Mouse (Mus musculus) embryonic facial prominence, embryonic 14.5 days (tissue): ENCODE data around the gene 9630041A04Rik. TPM values are rescaled to one million over a fixed set of nuclear protein-coding genes. Genes with fewer than 3 reads are reported as not detected.

Source experiments
- ATAC-seq: fragments of 200-750 bp; cut with Nextera tagmentation; 2 replicates; pipeline ENCODE4 v1.8.0; 2017; ENCODE audit warnings: low read depth, moderate number of reproducible peaks, moderate TSS enrichment
- DNase-seq: peaks from one replicate; pipeline ENCODE4 v3.0.0-alpha.2; 2015; ENCODE audit warnings: low spot score
- H3K27ac ChIP-seq: fragments of 300-500 bp; sonication (generic); replicated peaks from 2 replicates; pipeline ENCODE4 v1.5.1; 2014; ENCODE audit warnings: low read depth, mild to moderate bottlenecking, low read length, moderate library complexity
- H3K27me3 ChIP-seq: fragments of 300-500 bp; sonication (generic); replicated peaks from 2 replicates; pipeline ENCODE4 v1.6.1; 2014; ENCODE audit warnings: low read length; ENCODE audit not compliant: control insufficient read depth, insufficient read depth
- H3K36me3 ChIP-seq: fragments of 300-500 bp; sonication (generic); 2 replicates; pipeline ENCODE4 v1.6.1; 2014; ENCODE audit warnings: low read length, mixed read lengths; ENCODE audit not compliant: control insufficient read depth, insufficient read depth
- H3K4me1 ChIP-seq: fragments of 300-500 bp; sonication (generic); 2 replicates; pipeline ENCODE4 v1.6.1; 2014; ENCODE audit warnings: antibody characterized with exemption, low read length; ENCODE audit not compliant: control insufficient read depth, insufficient read depth
- H3K4me2 ChIP-seq: fragments of 300-500 bp; sonication (generic); 2 replicates; pipeline ENCODE4 v1.6.1; 2014; ENCODE audit warnings: low read depth, mild to moderate bottlenecking, low read length, moderate library complexity, mixed read lengths
- H3K4me3 ChIP-seq: fragments of 300-500 bp; sonication (generic); 2 replicates; pipeline ENCODE4 v1.5.1; 2014; ENCODE audit warnings: low read depth, mild to moderate bottlenecking, low read length
- H3K9ac ChIP-seq: fragments of 300-500 bp; sonication (generic); 2 replicates; pipeline ENCODE4 v1.6.1; 2014; ENCODE audit warnings: low read depth, mild to moderate bottlenecking, low read length, moderate library complexity, mixed read lengths
- H3K9me3 ChIP-seq: fragments of 300-500 bp; sonication (generic); 2 replicates; pipeline ENCODE4 v1.6.1; 2016; ENCODE audit warnings: low read length; ENCODE audit not compliant: control insufficient read depth
- WGBS: fragments of 180-500 bp; shearing (Covaris S2); extraction: QIAGEN DNeasy Blood & Tissue Kit; methylation state at CpG from one replicate; pipeline ENCODE4 v1.1.7; 2014; 5-methylcytosine and 5-hydroxymethylcytosine counted together
- polyA plus RNA-seq: library from polyadenylated mRNA; unstranded; fragments of >200 nt; fragmentation: Nextera tagmentation; extraction: Ambion mirVana; gene quantifications from 2 replicates; pipeline ENCODE4 v1.2.1, GENCODE M21; 2014

The 9630041A04Rik gene
- polyA plus RNA-seq, 1 experiment from 2014 or later: not detected

DNA sequence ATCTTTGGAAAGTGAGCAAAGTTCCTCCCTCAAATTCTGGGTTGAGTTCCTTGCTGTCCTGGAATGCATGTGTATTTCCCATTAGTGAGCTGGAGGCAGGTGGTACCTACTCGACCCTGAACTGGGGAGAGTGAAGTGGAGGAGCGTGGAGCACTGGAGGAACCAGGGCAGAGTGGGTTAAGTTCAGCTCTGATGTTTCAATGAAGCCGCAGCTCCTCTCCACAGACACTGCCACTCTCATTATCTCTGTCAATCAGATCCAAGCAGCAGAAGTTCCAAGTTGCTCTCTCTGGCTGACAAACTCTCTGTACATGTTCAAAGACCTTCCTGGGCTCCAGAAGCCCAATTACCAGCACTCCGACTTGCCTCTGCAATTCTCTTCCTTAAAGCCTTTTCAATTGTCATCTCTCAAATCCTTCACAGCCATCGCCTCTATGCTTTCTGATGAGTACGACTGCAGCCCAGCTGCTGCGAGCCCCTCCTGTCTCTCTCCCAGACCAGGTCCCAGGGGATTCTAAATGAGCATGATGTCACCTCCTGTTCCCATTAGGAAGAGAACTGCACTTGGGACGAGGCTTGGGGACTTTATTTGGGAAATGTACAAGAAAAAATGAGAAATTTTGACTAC is 72.4 kb downstream of the 9630041A04Rik start:
- no peaks in the 10 kb centered on the region for H3K36me3 ChIP-seq
- H3K4me1 ChIP-seq: no peaks in the 10 kb centered on the region
- peak; percentile 29 for DNase-seq
- H3K9me3 ChIP-seq: no peaks in the 10 kb centered on the region
- H3K27me3 ChIP-seq: no peaks in the 10 kb centered on the region
- H3K4me2 ChIP-seq: no peak overlapping the region
- no peak for ATAC-seq
- no peak overlapping the region for H3K4me3 ChIP-seq
- no peak overlapping the region for H3K9ac ChIP-seq
- 43% methylated on average over 8 of the region's 8 CpGs for WGBS
- H3K27ac ChIP-seq: no peak overlapping the region

DNA sequence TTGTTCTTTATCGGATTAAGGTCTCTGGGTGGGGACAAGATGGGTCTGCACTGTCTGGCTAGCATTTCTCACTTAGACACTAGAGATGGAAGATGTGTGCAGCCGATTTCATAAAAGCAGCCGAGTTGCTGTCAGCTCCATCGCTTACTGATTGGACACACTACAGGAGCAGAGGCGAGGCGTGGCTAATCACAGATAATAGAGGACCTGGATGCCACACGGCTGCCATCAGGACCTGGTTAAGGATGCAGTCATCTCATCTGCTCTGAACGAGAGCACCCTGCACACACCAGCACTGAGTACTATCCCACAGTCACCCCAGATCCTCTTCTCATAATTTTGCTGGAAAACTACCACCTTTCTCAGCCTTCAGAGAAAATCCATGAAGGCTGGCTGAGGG is 73.2 kb downstream of the 9630041A04Rik start:
- no peaks in the 10 kb centered on the region for H3K4me1 ChIP-seq
- no peaks in the 10 kb centered on the region for H3K36me3 ChIP-seq
- no peak overlapping the region for H3K27ac ChIP-seq
- no peak overlapping the region for H3K4me2 ChIP-seq
- no peak overlapping the region for H3K4me3 ChIP-seq
- no peaks in the 10 kb centered on the region for H3K27me3 ChIP-seq
- no peak overlapping the region for H3K9ac ChIP-seq
- H3K9me3 ChIP-seq: no peaks in the 10 kb centered on the region
- ATAC-seq (no peak), DNase-seq (no peak)
- WGBS: 54% methylated on average over 8 of the region's 8 CpGs

DNA sequence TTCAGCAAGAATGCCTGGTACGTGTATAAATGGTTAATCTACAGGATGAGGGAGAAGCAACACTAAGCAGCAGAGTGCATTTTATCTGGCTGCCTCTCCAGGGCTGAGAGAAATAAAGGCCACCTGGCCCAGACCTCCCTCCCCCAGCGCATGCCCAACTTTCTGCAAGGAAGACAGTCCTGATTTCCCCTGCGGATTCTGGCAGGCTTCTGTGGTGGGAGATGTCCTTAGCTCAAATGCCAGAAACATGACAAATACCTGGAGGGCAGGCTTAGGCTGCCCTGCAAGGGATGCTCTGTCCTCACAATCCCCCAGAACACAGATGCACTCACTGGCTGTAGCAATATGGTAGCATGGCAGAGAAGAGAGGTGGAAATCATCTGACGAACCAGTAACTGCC is 76.4 kb downstream of the 9630041A04Rik start:
- H3K9ac ChIP-seq: no peak overlapping the region
- no peaks in the 10 kb centered on the region for H3K27me3 ChIP-seq
- no peak overlapping the region for H3K4me2 ChIP-seq
- no peak for ATAC-seq
- WGBS: 71% methylated on average over 4 of the region's 4 CpGs
- no peaks in the 10 kb centered on the region for H3K9me3 ChIP-seq
- no peak for DNase-seq
- H3K36me3 ChIP-seq: no peaks in the 10 kb centered on the region
- no peaks in the 10 kb centered on the region for H3K4me1 ChIP-seq
- no peak overlapping the region for H3K4me3 ChIP-seq
- H3K27ac ChIP-seq: no peak overlapping the region

DNA sequence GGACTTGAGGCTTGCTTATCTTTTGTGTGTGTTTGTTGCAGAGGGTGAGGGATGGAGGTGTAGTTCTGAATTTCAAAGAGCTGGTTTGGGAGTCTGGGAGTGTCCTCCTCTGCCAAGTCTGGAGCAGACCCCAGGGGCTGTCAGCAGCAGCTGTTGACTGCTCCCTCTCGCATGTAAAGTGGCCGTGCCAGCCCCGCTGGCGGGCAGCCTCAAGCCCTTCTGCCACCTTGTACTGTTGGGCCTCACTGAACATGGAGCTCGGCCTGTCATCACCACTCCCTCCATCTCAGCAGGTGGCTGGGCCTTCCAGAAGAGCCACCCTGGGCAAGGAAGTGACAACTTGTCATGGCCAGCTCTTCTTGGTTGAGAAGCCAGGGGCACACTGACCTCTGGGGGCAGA is 77.4 kb downstream of the 9630041A04Rik start:
- H3K27me3 ChIP-seq: no peaks in the 10 kb centered on the region
- ATAC-seq: no peak
- no peak overlapping the region for H3K4me3 ChIP-seq
- H3K9me3 ChIP-seq: no peaks in the 10 kb centered on the region
- H3K27ac ChIP-seq: no peak overlapping the region
- no peak for DNase-seq
- no peaks in the 10 kb centered on the region for H3K4me1 ChIP-seq
- WGBS: 58% methylated on average over 5 of the region's 5 CpGs
- H3K4me2 ChIP-seq: no peak overlapping the region
- no peak overlapping the region for H3K9ac ChIP-seq
- H3K36me3 ChIP-seq: no peaks in the 10 kb centered on the region

DNA sequence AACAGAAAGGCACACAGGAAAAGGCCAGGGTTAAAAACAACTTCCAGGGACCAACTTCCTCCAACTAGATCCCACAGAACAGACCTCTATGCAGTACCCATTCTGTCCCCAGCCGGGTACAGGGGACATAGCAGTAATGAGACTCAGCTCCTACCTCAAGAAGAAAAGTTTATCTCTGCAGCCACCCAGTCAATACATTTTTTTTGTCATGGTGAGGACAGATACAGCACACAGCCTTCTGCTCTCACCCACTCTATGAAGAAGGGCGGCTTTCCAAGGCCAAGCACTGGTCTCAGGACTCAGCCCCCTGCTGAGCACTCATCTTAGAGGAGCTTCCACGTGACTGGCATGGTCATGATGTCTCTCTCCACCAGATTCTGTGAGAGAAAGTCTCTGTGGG is 78.5 kb downstream of the 9630041A04Rik start:
- H3K36me3 ChIP-seq: no peaks in the 10 kb centered on the region
- H3K4me3 ChIP-seq: no peak overlapping the region
- H3K4me2 ChIP-seq: no peak overlapping the region
- no peaks in the 10 kb centered on the region for H3K9me3 ChIP-seq
- no peaks in the 10 kb centered on the region for H3K4me1 ChIP-seq
- ATAC-seq (no peak), DNase-seq (no peak)
- H3K27ac ChIP-seq: no peak overlapping the region
- WGBS: 69% methylated on average over 3 of the region's 3 CpGs
- no peak overlapping the region for H3K9ac ChIP-seq
- H3K27me3 ChIP-seq: no peaks in the 10 kb centered on the region

DNA sequence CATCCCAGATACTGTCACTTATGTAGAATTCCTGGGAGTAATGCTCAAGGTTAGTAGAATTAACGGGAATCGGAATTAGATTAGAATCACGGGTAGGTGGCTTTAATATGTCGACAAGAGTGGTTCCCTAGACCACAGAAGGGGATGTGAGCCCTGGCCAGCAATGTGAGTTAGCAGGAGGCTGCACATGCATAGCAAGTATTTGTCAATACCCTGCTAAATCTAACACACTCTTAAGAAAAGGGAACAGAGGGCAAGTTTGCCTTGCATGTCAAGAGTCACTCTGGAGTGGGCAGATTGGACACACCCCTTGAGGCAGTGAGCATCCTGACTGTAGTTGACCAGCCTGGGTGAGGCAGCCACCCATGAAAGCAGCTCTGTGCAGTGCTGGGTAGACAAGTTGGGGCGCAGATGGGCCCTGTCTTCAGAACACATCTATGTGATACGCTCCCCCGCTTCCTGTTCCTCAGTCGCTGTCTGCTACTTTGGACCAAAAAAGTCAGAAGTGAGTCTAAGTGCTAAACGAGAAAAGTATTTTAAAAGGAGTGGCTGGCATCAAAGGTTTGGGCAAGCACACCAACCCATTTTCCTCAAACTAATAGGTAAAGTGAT is 80.5 kb downstream of the 9630041A04Rik start:
- no peaks in the 10 kb centered on the region for H3K36me3 ChIP-seq
- H3K4me3 ChIP-seq: no peak overlapping the region
- no peak overlapping the region for H3K4me2 ChIP-seq
- no peaks in the 10 kb centered on the region for H3K27me3 ChIP-seq
- ATAC-seq (no peak), DNase-seq (no peak)
- H3K9ac ChIP-seq: no peak overlapping the region
- no peak overlapping the region for H3K27ac ChIP-seq
- H3K4me1 ChIP-seq: no peaks in the 10 kb centered on the region
- WGBS: 86% methylated on average over 9 of the region's 9 CpGs
- no peaks in the 10 kb centered on the region for H3K9me3 ChIP-seq

DNA sequence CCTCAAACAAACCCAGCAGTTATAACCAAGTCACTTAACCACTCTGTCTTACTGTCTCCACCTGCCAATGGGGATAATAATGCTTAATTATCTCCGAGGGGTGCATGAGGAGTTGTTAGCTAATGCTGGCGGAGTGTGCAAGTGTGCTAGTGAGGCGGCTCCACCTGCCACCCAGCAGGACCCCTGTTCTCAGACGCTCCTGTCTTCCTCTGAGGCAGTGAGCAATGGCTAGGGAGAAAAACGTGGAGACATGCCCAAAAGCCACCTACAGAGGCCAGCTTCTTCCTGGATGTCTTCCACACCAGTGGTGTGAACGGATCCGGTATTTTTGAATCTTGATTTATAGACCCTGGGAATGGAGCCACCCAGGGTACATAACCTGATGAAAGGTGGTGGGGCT is 83.7 kb downstream of the 9630041A04Rik start:
- no peak overlapping the region for H3K4me2 ChIP-seq
- no peak overlapping the region for H3K9ac ChIP-seq
- no peak overlapping the region for H3K27ac ChIP-seq
- no peak for ATAC-seq
- no peaks in the 10 kb centered on the region for H3K4me1 ChIP-seq
- no peaks in the 10 kb centered on the region for H3K36me3 ChIP-seq
- H3K4me3 ChIP-seq: no peak overlapping the region
- 59% methylated on average over 7 of the region's 7 CpGs for WGBS
- no peaks in the 10 kb centered on the region for H3K9me3 ChIP-seq
- DNase-seq: no peak
- no peaks in the 10 kb centered on the region for H3K27me3 ChIP-seq

DNA sequence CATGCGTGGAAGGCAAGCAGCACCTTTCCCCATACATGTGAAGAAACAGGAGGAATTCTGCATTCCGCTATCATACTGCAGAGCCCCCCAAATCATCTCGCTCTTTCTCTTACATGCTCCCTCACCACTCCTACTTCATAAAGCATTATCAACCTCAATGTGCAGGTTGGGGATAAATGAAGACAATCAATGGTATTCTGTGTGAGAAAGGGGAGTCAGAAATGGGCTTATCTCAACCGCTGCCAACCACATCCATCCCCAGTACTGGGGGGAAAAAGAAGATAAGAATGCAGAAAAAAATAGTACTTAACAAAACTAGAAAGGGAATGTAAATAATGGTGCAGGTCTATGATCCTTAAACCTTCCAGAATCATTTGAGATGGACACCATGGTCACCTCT is 84.2 kb downstream of the 9630041A04Rik start:
- Histone ChIP-seq H3K36me3 (no peaks in the 10 kb centered on the region), H3K9me3 (no peaks in the 10 kb centered on the region), H3K4me2 (no peak overlapping the region), H3K27ac (no peak overlapping the region), H3K4me1 (no peaks in the 10 kb centered on the region), H3K9ac (no peak overlapping the region), H3K4me3 (no peak overlapping the region), H3K27me3 (no peaks in the 10 kb centered on the region)
- 94% methylated on average over 4 of the region's 4 CpGs for WGBS
- no peak for DNase-seq
- ATAC-seq: no peak

DNA sequence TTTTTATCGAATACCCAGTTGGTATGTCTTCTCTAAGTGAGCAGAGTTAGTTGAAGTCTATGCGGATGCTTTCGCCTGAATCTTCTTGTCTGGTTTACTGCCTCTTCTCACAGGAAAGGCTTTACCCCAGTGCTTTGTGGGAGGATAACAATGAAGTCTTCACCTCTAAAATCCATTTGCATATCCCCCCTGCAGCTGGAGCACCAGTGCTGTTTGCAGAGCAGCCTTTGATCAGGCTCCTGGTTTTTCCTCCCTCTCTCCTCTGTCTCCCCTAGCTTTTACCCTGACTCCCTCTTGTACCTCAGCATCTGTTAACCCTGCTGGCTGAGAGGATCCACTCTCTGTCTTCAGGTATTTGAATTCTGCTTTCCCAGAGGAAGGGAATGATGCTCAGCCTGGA is 88.5 kb downstream of the 9630041A04Rik start:
- ATAC-seq (no peak), DNase-seq (no peak)
- Histone ChIP-seq H3K9me3 (no peaks in the 10 kb centered on the region), H3K9ac (no peak overlapping the region), H3K36me3 (no peaks in the 10 kb centered on the region), H3K27ac (no peak overlapping the region), H3K4me3 (no peak overlapping the region), H3K27me3 (no peaks in the 10 kb centered on the region), H3K4me1 (no peaks in the 10 kb centered on the region), H3K4me2 (no peak overlapping the region)
- 19% methylated on average over 3 of the region's 3 CpGs for WGBS
